Mouse (Mus musculus) C2C12 (cell line): Measurements from ENCODE around the gene Ormdl3. TPM values are rescaled to one million over a fixed set of nuclear protein-coding genes. Genes with fewer than 3 reads are reported as not detected.

ENCODE experiments used
- H3K27me3 ChIP-seq: one replicate; pipeline ENCODE4 v1.6.1; 2011; ENCODE audit not compliant: control insufficient read depth, insufficient read depth, insufficient read length
- H3K36me3 ChIP-seq: one replicate; pipeline ENCODE4 v1.6.1; 2011; ENCODE audit not compliant: control insufficient read depth, insufficient read depth
- H3K4me3 ChIP-seq: one replicate; pipeline ENCODE4 v1.5.1; 2011; ENCODE audit warnings: mild to moderate bottlenecking, control low read depth; ENCODE audit not compliant: poor library complexity, insufficient read depth, severe bottlenecking
- H3K79me2 ChIP-seq: one replicate; pipeline ENCODE4 v1.6.1; 2011; ENCODE audit not compliant: control insufficient read depth, insufficient read depth
- H3K79me3 ChIP-seq: one replicate; pipeline ENCODE4 v1.6.1; 2011; ENCODE audit warnings: low read depth, control low read depth
- H3ac ChIP-seq: one replicate; pipeline ENCODE3; 2011; ENCODE audit warnings: low read depth; ENCODE audit not compliant: control insufficient read depth, insufficient read length
- CEBPB ChIP-seq: IDR thresholded peaks from one replicate; pipeline ENCODE4 v1.6.1; 2011; ENCODE audit warnings: low read depth, mild to moderate bottlenecking, control low read depth, moderate library complexity
- CTCF ChIP-seq: IDR thresholded peaks from one replicate; pipeline ENCODE4 v1.5.1; 2011; ENCODE audit not compliant: control insufficient read depth, insufficient read depth, insufficient read length
- FOSL1 ChIP-seq: IDR thresholded peaks from one replicate; pipeline ENCODE4 v1.8.0; 2011; ENCODE audit warnings: mild to moderate bottlenecking, low read length; ENCODE audit not compliant: poor library complexity, insufficient read depth, severe bottlenecking
- MAX ChIP-seq: IDR thresholded peaks from one replicate; pipeline ENCODE4 v1.6.1; 2011; ENCODE audit warnings: mild to moderate bottlenecking, control low read depth
- MYOD1 ChIP-seq: IDR thresholded peaks from one replicate; pipeline ENCODE4 v1.6.1; 2011; ENCODE audit warnings: low read depth; ENCODE audit not compliant: control insufficient read depth, insufficient read length
- MYOG ChIP-seq: IDR thresholded peaks from one replicate; pipeline ENCODE4 v1.6.1; 2011; ENCODE audit not compliant: control insufficient read depth, insufficient read length; ENCODE audit errors: extremely low read depth
- USF1 ChIP-seq: IDR thresholded peaks from one replicate; pipeline ENCODE4 v1.6.1; 2011; ENCODE audit warnings: low read depth, mild to moderate bottlenecking, control low read depth, moderate library complexity
- polyA plus RNA-seq: library from polyadenylated mRNA; unstranded; fragments of >200 nt; fragmentation: generic; extraction: Trizol; gene quantifications from one replicate; pipeline ENCODE4 v1.2.1, GENCODE M21; 2012; ENCODE audit warnings: missing spikeins

The Ormdl3 gene
- polyA plus RNA-seq, 1 experiment = 25.0 TPM

GRCm38 (mm10) chr11:98590548-98591445 is 3.6 kb upstream of the Ormdl3 start:
- TF ChIP-seq MYOG (no peak), MYOD1 (no peak), MAX (no peak)
- Histone ChIP-seq H3K36me3 (no peaks in the 10 kb centered on the region), H3K4me3 (no peak overlapping the region), H3ac (no peak overlapping the region), H3K27me3 (peaks cover 48% of the 10 kb centered on the region), H3K79me2 (peaks cover 11% of the 10 kb centered on the region), H3K79me3 (peaks cover 4% of the 10 kb centered on the region)

DNA sequence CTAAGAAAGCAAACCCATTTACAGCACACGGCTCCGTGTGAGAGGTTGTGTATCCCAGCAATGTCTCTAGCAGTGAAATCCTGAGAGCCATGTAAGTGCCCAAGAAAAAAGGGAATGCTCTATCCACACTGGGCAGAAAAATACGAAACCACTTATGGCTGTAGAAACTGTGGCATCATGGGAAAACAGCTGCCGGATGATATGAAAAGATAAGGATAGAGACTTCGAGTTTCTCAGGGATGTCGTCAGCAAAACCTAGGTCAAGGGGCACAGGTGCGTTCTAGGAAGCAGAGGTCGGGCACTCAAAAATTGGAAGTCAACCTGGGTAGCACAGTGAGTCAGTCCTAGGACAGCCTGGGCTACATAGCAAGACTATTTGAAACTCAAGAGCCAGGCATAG is 2.1 kb upstream of the Ormdl3 start:
- Histone ChIP-seq H3K4me3 (no peak overlapping the region), H3ac (no peak overlapping the region), H3K36me3 (no peaks in the 10 kb centered on the region), H3K79me3 (peaks cover 13% of the 10 kb centered on the region), H3K27me3 (peaks cover 36% of the 10 kb centered on the region), H3K79me2 (peaks cover 26% of the 10 kb centered on the region)
- TF ChIP-seq USF1 (no peak), CTCF (no peak), MYOG (no peak), MYOD1 (no peak), FOSL1 (no peak), MAX (no peak), CEBPB (no peak)

- peaks cover 31% of the 10 kb centered on the region for H3K27me3 ChIP-seq
- no peak overlapping the region for H3ac ChIP-seq
- no peaks in the 10 kb centered on the region for H3K36me3 ChIP-seq
- no peak for TF ChIP-seq MYOD1
- H3K79me3 ChIP-seq = peaks cover 13% of the 10 kb centered on the region
- H3K4me3 ChIP-seq = no peak overlapping the region
- H3K79me2 ChIP-seq = peaks cover 31% of the 10 kb centered on the region
Observed at GRCm38 (mm10) chr11:98588833-98589281, 1.7 kb upstream of the Ormdl3 start.

DNA sequence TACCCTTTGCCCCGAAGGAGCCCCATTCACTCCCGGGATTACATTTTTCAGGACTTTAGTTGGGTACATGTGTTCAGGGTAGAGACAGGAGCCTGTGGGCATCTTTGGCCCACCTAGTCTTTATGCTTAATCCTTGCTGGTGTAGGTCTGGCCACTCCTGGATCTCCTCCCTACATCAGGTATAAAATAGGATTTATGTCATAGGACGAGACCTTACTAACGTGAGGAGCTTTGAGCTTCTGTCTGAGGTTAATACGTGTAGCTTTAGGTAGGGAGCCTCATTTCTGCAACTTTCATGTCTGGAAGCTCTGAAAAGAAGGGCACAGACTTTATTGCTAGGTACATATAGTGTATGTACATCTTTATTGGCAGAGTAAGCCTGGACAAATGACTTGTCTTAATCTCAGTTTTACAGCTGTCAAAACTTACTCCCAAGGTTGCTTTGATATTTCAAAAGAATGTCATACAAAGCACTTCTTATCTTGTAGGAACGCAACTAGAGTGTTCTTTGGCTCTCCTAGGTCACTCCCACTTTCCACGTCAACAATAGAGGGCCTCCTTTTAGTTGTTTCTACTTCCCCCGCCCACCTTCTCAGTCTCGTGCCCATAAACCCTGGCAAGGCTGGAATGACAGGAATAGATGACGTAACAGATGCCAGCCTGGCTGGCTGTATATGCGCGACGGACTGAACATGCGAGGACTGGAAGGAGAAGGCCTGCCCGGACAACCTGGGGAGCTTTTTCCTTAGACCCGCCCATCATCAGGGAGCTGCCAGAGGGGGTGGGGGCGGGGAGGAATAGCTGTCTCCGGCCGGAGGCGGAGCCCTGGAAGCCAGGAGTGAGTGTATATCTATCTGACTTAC is 747 bp upstream of the Ormdl3 start:
- peak; percentile 4 for TF ChIP-seq MAX
- no peak for TF ChIP-seq FOSL1
- TF ChIP-seq CEBPB = no peak
- Histone ChIP-seq H3K79me2 (peaks cover 31% of the 10 kb centered on the region), H3ac (no peak overlapping the region), H3K4me3 (peak overlapping the region; percentile 16), H3K27me3 (peaks cover 23% of the 10 kb centered on the region), H3K79me3 (peaks cover 13% of the 10 kb centered on the region), H3K36me3 (peaks cover 6% of the 10 kb centered on the region)

DNA sequence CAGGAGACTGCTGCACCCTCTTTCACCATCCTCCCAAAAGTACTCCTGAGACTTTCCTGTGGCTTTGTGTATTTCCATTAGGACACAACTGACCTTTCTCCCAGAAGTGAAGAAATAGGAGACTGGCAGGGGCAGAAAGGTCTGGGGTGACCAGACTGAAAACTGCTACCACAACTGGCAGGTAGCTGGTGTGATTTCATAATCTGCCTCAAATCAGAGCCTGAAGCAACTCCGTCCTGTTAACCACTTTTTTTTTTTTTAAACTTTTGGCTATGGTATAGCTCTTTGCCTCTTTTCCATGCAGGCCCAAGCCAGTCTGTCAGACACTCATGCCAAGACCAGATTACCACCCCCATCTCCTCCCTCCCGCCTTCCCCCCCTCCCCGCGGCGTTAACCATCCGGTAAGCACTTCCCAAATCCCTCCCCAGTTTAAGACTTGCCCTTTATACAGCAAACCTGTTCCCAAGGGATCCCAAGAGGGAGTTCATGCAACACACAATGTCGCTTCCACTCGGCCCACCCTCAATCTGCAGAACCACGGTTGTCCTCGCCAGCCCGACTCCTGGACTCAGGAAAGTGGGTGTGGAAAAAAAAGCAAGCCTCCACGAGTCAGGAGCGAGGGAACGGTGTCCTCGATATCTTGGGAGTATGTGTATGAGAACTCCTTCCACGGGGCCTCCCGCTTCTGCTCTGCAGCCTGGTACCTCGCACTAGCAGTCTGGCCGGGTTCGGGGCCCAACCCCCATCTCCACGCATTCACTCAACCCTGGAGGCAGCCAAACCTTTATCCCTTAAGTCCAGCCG is 879 bp downstream of the Ormdl3 start:
- peak overlapping the region; percentile 89 for H3ac ChIP-seq
- TF ChIP-seq MYOG (no peak), MYOD1 (no peak), CTCF (no peak), FOSL1 (no peak), USF1 (no peak), MAX (no peak), CEBPB (no peak)
- peaks cover 8% of the 10 kb centered on the region for H3K27me3 ChIP-seq
- peaks cover 31% of the 10 kb centered on the region for H3K79me2 ChIP-seq
- peaks cover 11% of the 10 kb centered on the region for H3K36me3 ChIP-seq
- H3K4me3 ChIP-seq = peak overlapping the region; percentile 74
- H3K79me3 ChIP-seq = peaks cover 13% of the 10 kb centered on the region
